Mouse (Mus musculus) right cerebral cortex, postnatal 4 days (tissue): ENCODE data around the gene Zfp385b.

Experiments
- DNase-seq: peaks from one replicate; pipeline ENCODE4 v3.0.0-alpha.2; 2022

Zfp385b gene

DNA sequence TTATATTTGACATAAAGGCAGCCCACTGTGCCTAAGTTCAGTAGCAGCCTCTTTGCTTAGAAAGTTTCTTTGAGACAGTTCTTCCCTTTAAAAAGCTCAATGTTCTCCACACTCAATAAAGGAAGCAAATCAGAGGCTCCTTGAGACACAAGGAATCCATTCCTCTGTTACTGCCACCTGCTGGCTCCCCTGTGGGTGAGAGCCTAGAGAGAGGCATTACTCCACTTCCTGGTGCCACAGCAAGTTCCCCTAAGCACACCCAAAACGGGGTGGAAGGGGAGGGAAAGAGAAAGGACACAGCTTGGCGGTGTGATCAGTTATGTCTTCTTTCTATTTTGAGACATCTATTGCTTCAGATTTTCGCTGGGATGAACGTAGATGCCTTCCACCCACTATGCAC lies 450.3 kb downstream of the Zfp385b start:
- DNase-seq, result no peak
